In genomic region chr19:4305491-4306189, GRCm38 (mm10) we compare ENCODE assay signal across 8 mouse cellular contexts. TPM values are rescaled to one million over a fixed set of nuclear protein-coding genes. Genes with fewer than 3 reads are reported as not detected.
DNase-seq lines count a peak whose midpoint lies in the region; ATAC-seq and TF ChIP-seq lines count a peak whose summit lies in the region.

No protein-coding gene starts in this region.

- H3K79me2 ChIP-seq in heart, adult 2 months (replicated peaks; ENCODE audit: control insufficient read depth, insufficient read depth, low read length), result peaks cover 3% of the 10 kb centered on the region

- H3K36me3 ChIP-seq in heart, adult 2 months (ENCODE audit: control insufficient read depth, insufficient read depth, low read length), result peaks cover 2% of the 10 kb centered on the region; the same call in 1 of the 2 replicates
- H3K36me3 ChIP-seq in kidney, embryonic 15.5 days, result no peaks in the 10 kb centered on the region

- peak overlapping the region; percentile 81 for H3K4me2 ChIP-seq in kidney, embryonic 15.5 days

- no peak for TF ChIP-seq POLR2A in heart, adult 2 months (IDR thresholded peaks at IDR 0.05; ENCODE audit: insufficient read depth, low read depth, low read length)

- peak; percentile 76 for DNase-seq in CD4-positive, CD25-positive, alpha-beta regulatory T cell, adult 2 months (ENCODE audit: low read depth, low spot score)
- DNase-seq in Patski (ENCODE audit: low read depth, low spot score), result no peak
- peak; percentile 77 to 78 for DNase-seq in cerebellum, postnatal 25 days
- DNase-seq in heart, adult 2 months, result peak; percentile 69 to 75
- DNase-seq in lung, postnatal 36 days, result peak; percentile 48
- peak; percentile 72 to 79 for DNase-seq in spleen, postnatal 10 days (ENCODE audit: low spot score in 2 of 2)
- no peak for DNase-seq in left cerebral cortex, adult 11 months (ENCODE audit: low spot score)

- ATAC-seq in Patski, result peak; percentile 46
- peak; percentile 73 for ATAC-seq in kidney, embryonic 15.5 days (replicated peaks; ENCODE audit: low FRiP score)

- H3K4me1 ChIP-seq in heart, adult 2 months (ENCODE audit: control insufficient read depth, insufficient read depth, low read length), result peaks cover 32% of the 10 kb centered on the region
- H3K4me1 ChIP-seq in kidney, embryonic 15.5 days, result peaks cover 56% of the 10 kb centered on the region

- WGBS in heart, adult 2 months, result 5% methylated on average over 65 of the region's 68 CpGs
- 1% methylated on average over 54 of the region's 68 CpGs for WGBS in kidney, embryonic 15.5 days

- no peaks in the 10 kb centered on the region for H3K27me3 ChIP-seq in Patski
- H3K27me3 ChIP-seq in heart, adult 2 months (ENCODE audit: control insufficient read depth, insufficient read depth, low read length), result no peaks in the 10 kb centered on the region
- no peaks in the 10 kb centered on the region for H3K27me3 ChIP-seq in kidney, embryonic 15.5 days

- H3K4me3 ChIP-seq in heart, adult 2 months, result peak overlapping the region; percentile 90
- H3K4me3 ChIP-seq in kidney, embryonic 15.5 days (replicated peaks), result peak overlapping the region; percentile 93

- no peak for TF ChIP-seq CTCF in Patski (IDR thresholded peaks at IDR 0.05)
- 0 out of 2 replicates have a peak, but pooled peaks have one; percentile 5 for TF ChIP-seq CTCF in heart, adult 2 months (IDR thresholded peaks at IDR 0.05)

- H3K9ac ChIP-seq in heart, adult 2 months (ENCODE audit: low read depth, low read length), result peak overlapping the region; percentile 90
- H3K9ac ChIP-seq in kidney, embryonic 15.5 days, result peak overlapping the region; percentile 92

- peak overlapping the region; percentile 93 for H3K27ac ChIP-seq in heart, adult 2 months
- H3K27ac ChIP-seq in kidney, embryonic 15.5 days, result peak overlapping the region; percentile 87

- in situ Hi-C loops in Patski (cut with MboI; ENCODE audit: low pct_unique_long_range_greater_than_20kb), result no loop called here

- intact Hi-C loops in heart, adult 2 months (cut with DNase I), result loop anchor here (1.0 to 5.0 kb wide), 4 partner anchors 22 to 288 kb away; partner anchors contain the start of gene Ankrd13d

- POLR2A ChIA-PET in Patski (lab: Charles Lee), result interaction anchor here (0.5 to 1.2 kb wide), 3 partner anchors 30 to 138 kb away, joined by 3 to 4 read pairs (median 4); no protein-coding TSS in a partner anchor

- TF ChIP-seq EP300 in heart, adult 2 months (IDR thresholded peaks at IDR 0.05; ENCODE audit: insufficient read depth, low read depth, low read length), result no peak

- CTCF ChIA-PET in Patski (lab: Charles Lee), result interaction anchor here (0.8 to 1.3 kb wide), 2 partner anchors 23 to 47 kb away, joined by 3 to 5 read pairs; partner anchors contain the start of gene Ankrd13d

- no peaks in the 10 kb centered on the region for H3K9me3 ChIP-seq in kidney, embryonic 15.5 days (replicated peaks)

RNA-seq across cellular contexts. Expression of gene Grk2, which starts 0.4 kb away (rescaled TPM):
- polyA plus RNA-seq in Patski (2021), result 74.9 TPM
- 10 to 100 TPM; 56.0 to 59.0 TPM for total RNA-seq in heart, adult 2 months (2021)
- 53.6 and 61.3 TPM in 2 replicates for polyA plus RNA-seq in heart, adult 2 months (2012; rRNA removed)
- polyA plus RNA-seq in kidney, embryonic 15.5 days (2015; fragmentation: Nextera tagmentation; extraction: Ambion mirVana), result 15.7 and 17.9 TPM in 2 replicates

RNA-seq across cellular contexts. Expression of gene Ankrd13d, which starts 22.7 kb away (rescaled TPM):
- 25.8 TPM for polyA plus RNA-seq in Patski (2021)
- total RNA-seq in heart, adult 2 months (2021), result under 1 TPM; 0.34 to 0.60 TPM
- polyA plus RNA-seq in heart, adult 2 months (2012; rRNA removed), result 1.4 and 1.5 TPM in 2 replicates
- 8.3 and 8.5 TPM in 2 replicates for polyA plus RNA-seq in kidney, embryonic 15.5 days (2015; fragmentation: Nextera tagmentation; extraction: Ambion mirVana)

RNA-seq across cellular contexts. Expression of gene Ssh3, which starts 36.7 kb away (rescaled TPM):
- 71.3 TPM for polyA plus RNA-seq in Patski (2021)
- 1 to 10 TPM; 6.7 to 7.3 TPM for total RNA-seq in heart, adult 2 months (2021)
- 13.7 and 15.9 TPM in 2 replicates for polyA plus RNA-seq in heart, adult 2 months (2012; rRNA removed)
- polyA plus RNA-seq in kidney, embryonic 15.5 days (2015; fragmentation: Nextera tagmentation; extraction: Ambion mirVana), result 15.1 and 15.9 TPM in 2 replicates

Comparison
In these comparisons a context has a peak if more than half of its experiments do, and no peak if none do; other contexts are left out.
1. DNase-seq: peak in CD4-positive, CD25-positive, alpha-beta regulatory T cell, adult 2 months (single experiment), cerebellum, postnatal 25 days (2 of 2), heart, adult 2 months (2 of 2), lung, postnatal 36 days (single experiment) and spleen, postnatal 10 days (2 of 2); none in Patski (single experiment) and left cerebral cortex, adult 11 months (single experiment).